Mouse (Mus musculus): Measurements from ENCODE around the gene Syt14. TPM values are rescaled to one million over a fixed set of nuclear protein-coding genes. Genes with fewer than 3 reads are reported as not detected.

The Syt14 gene
- total and polyA plus RNA-seq, 3 experiments: 1.8 to 2.4 TPM; not detected in 1

GRCm38 (mm10) chr1:192857582-192857981 lies 178.0 kb downstream of the Syt14 start:
- Histone ChIP-seq H3K36me3 (ENCODE audit: control insufficient read depth in 1 of 2, insufficient read depth in 2 of 2, low read length in 2 of 2) (no peaks in the 10 kb centered on the region), H3K4me1 (ENCODE audit: control insufficient read depth in 1 of 2, insufficient read depth in 2 of 2, low read length in 2 of 2) (no peaks in the 10 kb centered on the region; a peak in 1 of 4 replicates), H3K9me3 (replicated peaks; ENCODE audit: insufficient read depth, low read length) (no peaks in the 10 kb centered on the region), H3K27ac (ENCODE audit: control insufficient read depth, low read depth, low read length) (no peak overlapping the region), H3K79me2 (ENCODE audit: control insufficient read depth, insufficient read depth, low read length, poor library complexity) (no peaks in the 10 kb centered on the region), H3K9ac (ENCODE audit: control insufficient read depth, low read depth, low read length, poor library complexity, severe bottlenecking) (no peak overlapping the region), H3K27me3 (ENCODE audit: control insufficient read depth in 1 of 2, insufficient read depth in 2 of 2, low read length in 2 of 2) (peaks cover 0 to under 1% of the 10 kb centered on the region in 2 experiments; a peak in 2 of 4 replicates), H3K4me3 (ENCODE audit: control insufficient read depth in 1 of 2, insufficient read depth in 1 of 2, low read depth in 2 of 2, low read length in 2 of 2) (no peak overlapping the region)
- TF ChIP-seq E2F4 (IDR thresholded peaks at IDR 0.05; ENCODE audit: borderline replicate concordance, low read depth, low read length) (no peak), ZKSCAN1 (IDR thresholded peaks at IDR 0.05; ENCODE audit: low read depth, low read length) (no peak), TAL1 (IDR thresholded peaks at IDR 0.05; ENCODE audit: low read length) (no peak), BHLHE40 (IDR thresholded peaks at IDR 0.05; ENCODE audit: borderline replicate concordance, low read depth, low read length) (no peak), MXI1 (IDR thresholded peaks at IDR 0.05; ENCODE audit: low read depth, low read length) (no peak)
- DNase-seq (ENCODE audit: low read depth, low spot score): no peak

- no peaks in the 10 kb centered on the region for H3K9me3 ChIP-seq (replicated peaks; ENCODE audit: insufficient read depth, low read length)
- no peak overlapping the region for H3K4me3 ChIP-seq (ENCODE audit: control insufficient read depth in 1 of 2, insufficient read depth in 1 of 2, low read depth in 2 of 2, low read length in 2 of 2)
- no peaks in the 10 kb centered on the region; a peak in 1 of 4 replicates for H3K4me1 ChIP-seq (ENCODE audit: control insufficient read depth in 1 of 2, insufficient read depth in 2 of 2, low read length in 2 of 2)
- TF ChIP-seq USF1 (IDR thresholded peaks at IDR 0.05; ENCODE audit: low read depth, low read length): no peak
- TF ChIP-seq BHLHE40 (IDR thresholded peaks at IDR 0.05; ENCODE audit: borderline replicate concordance, low read depth, low read length): no peak
- TF ChIP-seq MYB (IDR thresholded peaks at IDR 0.05; ENCODE audit: low read depth, low read length): no peak
- H3K27me3 ChIP-seq (ENCODE audit: control insufficient read depth in 1 of 2, insufficient read depth in 2 of 2, low read length in 2 of 2): peaks cover 0 to 1% of the 10 kb centered on the region in 2 experiments; a peak in 2 of 4 replicates
- DNase-seq (ENCODE audit: low read depth, low spot score): no peak
- H3K27ac ChIP-seq (ENCODE audit: control insufficient read depth, low read depth, low read length): no peak overlapping the region
- no peaks in the 10 kb centered on the region for H3K79me2 ChIP-seq (ENCODE audit: control insufficient read depth, insufficient read depth, low read length, poor library complexity)
- no peaks in the 10 kb centered on the region for H3K36me3 ChIP-seq (ENCODE audit: control insufficient read depth in 1 of 2, insufficient read depth in 2 of 2, low read length in 2 of 2)
- no peak overlapping the region for H3K9ac ChIP-seq (ENCODE audit: control insufficient read depth, low read depth, low read length, poor library complexity, severe bottlenecking)
These were observed 178.6 kb downstream of the Syt14 start for GRCm38 (mm10) chr1:192856931-192857330.

- Histone ChIP-seq H3K4me1 (ENCODE audit: control insufficient read depth in 1 of 2, insufficient read depth in 2 of 2, low read length in 2 of 2) (no peaks in the 10 kb centered on the region; a peak in 1 of 4 replicates), H3K27ac (ENCODE audit: control insufficient read depth, low read depth, low read length) (no peak overlapping the region), H3K9ac (ENCODE audit: control insufficient read depth, low read depth, low read length, poor library complexity, severe bottlenecking) (no peak overlapping the region), H3K79me2 (ENCODE audit: control insufficient read depth, insufficient read depth, low read length, poor library complexity) (no peaks in the 10 kb centered on the region), H3K4me3 (ENCODE audit: control insufficient read depth in 1 of 2, insufficient read depth in 1 of 2, low read depth in 2 of 2, low read length in 2 of 2) (no peak overlapping the region), H3K36me3 (ENCODE audit: control insufficient read depth in 1 of 2, insufficient read depth in 2 of 2, low read length in 2 of 2) (no peaks in the 10 kb centered on the region), H3K27me3 (ENCODE audit: control insufficient read depth in 1 of 2, insufficient read depth in 2 of 2, low read length in 2 of 2) (peaks cover 0 to 1% of the 10 kb centered on the region in 2 experiments; a peak in 2 of 4 replicates), H3K9me3 (replicated peaks; ENCODE audit: insufficient read depth, low read length) (no peaks in the 10 kb centered on the region)
- DNase-seq (ENCODE audit: low read depth, low spot score): no peak
- no peak for TF ChIP-seq SIN3A (IDR thresholded peaks at IDR 0.05; ENCODE audit: low read length)
- no peak for TF ChIP-seq SMC3 (IDR thresholded peaks at IDR 0.05; ENCODE audit: low read depth, low read length)
- no peak for TF ChIP-seq MAFK (IDR thresholded peaks at IDR 0.05; ENCODE audit: borderline replicate concordance, low read depth, low read length)
- no peak for TF ChIP-seq RAD21 (IDR thresholded peaks at IDR 0.05; ENCODE audit: low read depth, low read length)
- TF ChIP-seq MAX (IDR thresholded peaks at IDR 0.05; ENCODE audit: low read length): no peak
- no peak for TF ChIP-seq TAL1 (IDR thresholded peaks at IDR 0.05; ENCODE audit: low read length)
- TF ChIP-seq ELF1 (IDR thresholded peaks at IDR 0.05; ENCODE audit: low read depth, low read length): no peak
- TF ChIP-seq CHD2 (IDR thresholded peaks at IDR 0.05; ENCODE audit: low read length): no peak
- no peak for TF ChIP-seq TBP (IDR thresholded peaks at IDR 0.05; ENCODE audit: low read depth, low read length)
- no peak for TF ChIP-seq MYC (IDR thresholded peaks at IDR 0.05; ENCODE audit: low read depth, low read length)
- TF ChIP-seq JUND (IDR thresholded peaks at IDR 0.05; ENCODE audit: low read depth, low read length): no peak
- TF ChIP-seq HCFC1 (IDR thresholded peaks at IDR 0.05; ENCODE audit: low read depth, low read length): no peak
- no peak for TF ChIP-seq KAT2A (conservative IDR thresholded peaks at IDR 0.05; ENCODE audit: low read depth, low read length)
- no peak for TF ChIP-seq EP300 (IDR thresholded peaks at IDR 0.05; ENCODE audit: low read depth in 1 of 2, low read length in 2 of 2)
These were observed 179.2 kb downstream of the Syt14 start for GRCm38 (mm10) chr1:192856411-192856810.
